ENCODE assay signal across 20 mouse cellular contexts in genomic region chr1:69500388-69500787, GRCm38 (mm10).
"Had no signal": no experiment of that assay in that cellular context is flagged by ENCODE, and none has a peak within 500 bp of the region (broad histone marks: within the 10 kb centered on the region; RNA-seq: fewer than 3 reads in every experiment).

No protein-coding gene starts in this region.

- H3K4me2 ChIP-seq: kidney, embryonic 15.5 days; limb, embryonic 13.5 days; lung, embryonic 14.5 days; midbrain, embryonic 11.5 days had no signal

- H3K27me3 ChIP-seq: kidney, embryonic 15.5 days; limb, embryonic 13.5 days; megakaryocyte, embryonic 14.5 days had no signal

- H3K9me3 ChIP-seq: kidney, embryonic 15.5 days; limb, embryonic 10.5 days; limb, embryonic 13.5 days; megakaryocyte, embryonic 14.5 days had no signal

- DNase-seq: kidney, adult 8-10 months; kidney, postnatal 10 days; kidney, postnatal 36 days; layer of hippocampus, postnatal 36 days; lung, embryonic 14.5 days; lung, postnatal 36 days; midbrain, embryonic 14.5 days; thymus, adult 2 months; thymus, postnatal 25 days had no signal

- H3K27ac ChIP-seq: hindbrain, postnatal 0 days; kidney, embryonic 15.5 days; left cerebral cortex, adult 2 months; limb, embryonic 10.5 days; limb, embryonic 13.5 days; stomach, postnatal 0 days had no signal

- ATAC-seq: hindbrain, postnatal 0 days; inflammation-experienced regulatory T-cells, adult 6 months; intestine, embryonic 16.5 days; lung, postnatal 0 days had no signal

- H3K4me1 ChIP-seq: kidney, embryonic 15.5 days; limb, embryonic 10.5 days; limb, embryonic 13.5 days had no signal

- H3K9ac ChIP-seq: kidney, embryonic 15.5 days; limb, embryonic 13.5 days; lung, embryonic 14.5 days had no signal

- H3K4me3 ChIP-seq: kidney, embryonic 15.5 days; left cerebral cortex, adult 2 months; limb, embryonic 10.5 days; limb, embryonic 13.5 days; megakaryocyte, embryonic 14.5 days had no signal

- H3K36me3 ChIP-seq: kidney, embryonic 15.5 days; limb, embryonic 10.5 days; limb, embryonic 13.5 days had no signal
